Mouse (Mus musculus) left cerebral cortex, postnatal 14 days (tissue): Measurements from ENCODE around the gene Krtap6-2. TPM values are rescaled to one million over a fixed set of nuclear protein-coding genes. Genes with fewer than 3 reads are reported as not detected.

Source experiments
- DNase-seq, 2 experiments: peaks; one replicate each; pipeline ENCODE4 v3.0.0; 2021 to 2022; ENCODE audit warnings: low spot score in 2 of 2, mixed read lengths in 1 of 2
- intact Hi-C: fragments of 180-260 bp; cut with DNase I; formaldehyde crosslinking; loops from one replicate; pipeline ENCODE4 v1.15.1; 2025
- long read RNA-seq, 2 experiments: library from polyadenylated mRNA; stranded (forward); transcript quantifications; one replicate each; pipeline ENCODE4 v2.0.0; 2021
- total RNA-seq, 2 experiments: library from RNA; stranded (reverse); gene quantifications; 2 replicates each; pipeline ENCODE4 v1.2.3; 2021

The Krtap6-2 gene
- not detected for total RNA-seq
- long read RNA-seq, experiment 1, result 0 reads
- long read RNA-seq, experiment 2, result 0 reads

DNA sequence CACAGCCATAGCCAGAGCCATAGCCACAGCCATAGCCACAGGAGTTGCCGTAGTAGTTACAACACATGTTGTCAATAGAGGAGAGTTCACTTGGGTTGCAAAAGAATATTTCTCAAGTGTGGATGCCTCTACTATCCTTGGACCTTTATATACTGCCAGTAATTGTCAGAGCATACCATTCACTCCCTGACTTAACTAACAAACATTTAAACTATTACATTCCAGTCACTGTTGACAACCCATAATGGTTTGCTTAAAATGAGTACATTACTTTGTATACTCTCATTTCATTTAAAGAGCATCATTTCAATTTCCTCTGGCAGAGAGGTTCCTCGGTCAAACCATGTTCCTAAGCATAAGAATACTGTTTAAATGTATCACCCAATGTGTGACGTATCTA, at the start of gene Krtap6-2:
TSS of gene Krtap6-2 (minus strand) at position 101 of the 400 bp plus-strand sequence.
- no peak for DNase-seq
- intact Hi-C loops, result no loop called here

DNA sequence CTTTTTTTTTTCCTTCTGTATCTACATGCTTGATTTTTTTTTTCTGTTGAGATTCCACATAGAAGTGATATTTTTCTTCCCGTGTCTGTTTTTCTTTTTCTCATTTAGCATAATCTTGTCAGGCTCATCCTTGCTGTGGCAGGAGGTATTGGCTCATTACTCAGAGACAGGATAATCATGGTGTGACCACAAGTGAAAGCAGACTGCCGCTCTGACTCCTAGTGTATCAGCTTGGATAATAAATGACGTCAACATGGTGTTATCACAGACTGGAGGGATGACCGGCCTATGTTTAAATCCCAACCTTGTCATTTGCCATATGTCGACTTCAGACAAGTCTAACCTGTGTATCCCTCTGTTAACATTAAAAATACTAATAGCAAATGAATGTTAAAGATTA, 41.3 kb upstream of the Krtap6-2 start:
- intact Hi-C loops, result no loop called here
- DNase-seq, result no peak

DNA sequence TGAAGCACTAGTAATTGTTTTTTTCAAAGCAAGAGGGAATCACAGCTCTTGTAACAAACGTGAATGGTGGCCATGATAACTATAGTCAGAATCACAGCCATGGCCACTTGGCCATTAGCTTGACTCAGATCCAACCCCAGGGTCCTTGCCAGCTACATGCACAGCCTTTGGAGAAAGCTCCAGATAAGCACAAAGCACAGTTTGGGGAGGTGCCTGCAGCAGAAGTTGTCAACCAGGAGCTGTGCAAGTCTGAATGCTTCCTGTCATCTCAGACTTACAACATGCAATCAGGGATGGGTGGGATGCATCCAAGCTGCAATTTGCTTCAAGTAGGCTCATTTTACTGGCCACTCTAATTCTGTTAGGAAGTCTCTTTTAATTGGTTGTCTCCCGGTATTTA, 9.7 kb upstream of the Krtap6-2 start:
- intact Hi-C loops, result no loop called here
- no peak for DNase-seq

DNA sequence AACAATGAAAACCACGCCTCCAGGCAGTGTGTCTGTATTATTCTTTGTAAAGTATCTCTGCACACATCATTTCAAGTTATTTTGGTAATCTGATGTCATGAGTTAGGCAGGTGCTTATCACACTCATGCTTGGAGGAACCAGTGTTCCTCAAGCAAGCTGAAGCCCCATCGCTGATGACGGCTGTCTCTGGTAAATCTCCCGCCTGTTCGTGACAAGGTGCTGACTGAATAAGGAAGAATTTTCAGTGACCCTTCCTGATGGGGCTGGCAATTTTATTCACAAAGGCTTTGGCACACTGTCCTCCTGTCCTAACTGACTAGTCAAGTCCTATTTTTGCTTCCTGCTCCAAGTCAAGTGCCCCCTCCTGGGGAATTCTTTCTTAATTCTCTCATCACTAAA, 5.4 kb upstream of the Krtap6-2 start:
- intact Hi-C loops, result no loop called here
- no peak for DNase-seq

DNA sequence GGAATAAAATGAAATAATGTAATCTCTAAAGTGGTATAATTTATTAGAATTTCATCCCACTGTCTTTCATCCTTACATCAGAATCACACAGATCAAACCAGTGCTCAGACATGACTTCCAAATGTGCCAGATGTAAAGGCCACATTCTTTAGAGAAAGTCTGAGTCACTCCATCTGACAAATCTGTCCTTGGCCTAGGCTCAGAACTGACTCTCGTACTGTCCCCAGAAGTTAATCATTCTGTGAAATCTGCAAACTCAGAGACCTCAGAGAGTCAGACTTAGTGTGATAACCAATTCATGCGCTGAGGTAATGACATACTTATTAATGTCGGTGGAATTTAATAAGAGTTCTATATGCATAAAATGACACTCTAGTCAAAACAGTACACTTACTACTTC, 3.6 kb downstream of the Krtap6-2 start:
- DNase-seq, result no peak
- intact Hi-C loops, result no loop called here

DNA sequence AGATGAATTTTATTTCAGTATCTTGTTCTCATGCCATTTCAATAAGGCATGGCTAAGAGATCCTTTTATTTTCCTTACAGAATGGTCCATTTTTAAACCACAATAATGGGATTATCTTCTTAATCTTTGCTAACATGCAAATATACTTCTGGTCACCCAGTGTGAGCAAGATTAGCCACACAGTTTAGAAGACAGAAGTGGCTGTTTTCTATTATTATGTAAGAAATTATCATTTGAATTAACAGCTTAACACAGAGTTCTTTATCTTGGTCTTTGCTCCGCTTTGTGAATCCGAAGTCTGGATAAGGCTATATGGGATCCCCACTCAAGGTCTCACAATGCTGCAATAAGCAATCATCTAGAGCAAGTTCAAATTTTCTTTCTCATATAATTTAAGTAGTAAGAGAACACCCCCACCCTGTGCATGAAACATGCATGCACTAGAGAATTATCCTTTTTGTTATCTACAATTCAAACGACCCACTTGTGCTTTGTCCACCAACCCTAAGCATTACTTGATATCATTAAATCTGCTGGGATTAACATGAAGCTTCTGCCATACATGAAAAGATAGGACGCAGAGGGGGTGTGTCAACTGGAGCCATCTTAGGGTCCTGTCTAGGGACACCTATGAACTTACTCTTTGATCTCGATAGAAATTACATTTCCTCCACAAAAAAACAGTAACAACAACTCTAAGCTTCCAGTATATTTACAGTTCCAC, 9.4 kb downstream of the Krtap6-2 start:
- DNase-seq, result no peak
- intact Hi-C loops, result no loop called here

DNA sequence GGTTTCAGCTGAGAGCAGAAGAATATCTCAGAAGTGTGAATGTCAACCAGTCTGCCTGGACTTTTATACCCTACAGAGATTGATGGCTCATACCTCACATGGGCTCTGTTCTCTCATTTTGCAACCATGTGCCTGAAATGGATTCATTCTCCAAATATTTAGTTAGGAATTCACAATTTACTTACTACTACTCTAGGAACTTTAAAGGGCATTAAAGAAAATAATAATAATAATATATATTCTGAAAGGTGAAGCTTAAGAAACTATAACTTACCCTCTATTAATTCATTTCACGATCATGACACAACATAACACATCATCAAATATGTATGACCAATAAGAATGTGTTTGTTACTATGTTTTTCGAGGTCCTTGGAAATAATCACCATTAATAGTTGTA, 16.1 kb downstream of the Krtap6-2 start, which contains the start of gene Krtap21-1:
TSS of gene Krtap21-1 (minus strand) at position 101 of the 400 bp plus-strand sequence.
- no peak for DNase-seq
- intact Hi-C loops, result no loop called here

DNA sequence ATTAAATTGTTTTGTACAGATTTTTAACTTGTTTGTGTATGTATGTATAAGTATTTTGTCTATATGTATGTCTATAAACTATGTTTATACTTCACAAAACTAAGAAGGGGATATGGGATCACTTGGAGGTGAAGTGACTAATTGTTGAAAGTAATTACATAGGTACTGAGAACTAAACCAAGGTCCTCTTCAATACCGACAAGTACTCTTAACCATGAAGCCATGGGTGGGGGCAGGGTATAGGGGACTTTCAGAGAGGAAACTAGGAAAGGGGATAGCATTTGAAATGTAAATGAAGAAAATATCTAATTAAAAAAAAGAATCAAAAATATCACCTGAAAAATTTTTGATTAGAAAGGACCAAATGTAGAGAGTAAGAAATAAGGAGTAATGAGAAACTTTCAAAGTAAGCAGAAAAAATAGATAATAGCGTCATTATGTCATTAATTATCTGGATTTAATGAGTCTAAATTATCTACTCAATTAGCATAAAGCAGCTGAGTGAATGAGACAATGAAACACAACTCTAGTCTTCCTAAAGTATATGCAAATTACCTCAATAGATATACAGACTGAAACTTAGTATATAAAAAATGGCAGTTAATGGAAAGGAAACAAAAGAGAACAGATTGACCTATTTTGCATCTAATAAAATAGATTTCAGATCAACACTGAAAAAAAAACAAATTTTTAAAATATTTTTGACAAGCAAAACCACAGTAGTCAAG, 47.0 kb downstream of the Krtap6-2 start:
- intact Hi-C loops, result no loop called here
- DNase-seq, result no peak

Other genes starting within 250 kb of the Krtap6-2 start
- gene 1110057P08Rik, start 245.4 kb downstream of the Krtap6-2 start, total RNA-seq, result not detected
- gene Krtap20-2, start 214.2 kb downstream of the Krtap6-2 start, total RNA-seq, result not detected
- gene Krtap21-1, start 16.2 kb downstream of the Krtap6-2 start, total RNA-seq, result not detected
- gene Krtap8-1, start 67.8 kb upstream of the Krtap6-2 start, total RNA-seq, result not detected
- not detected for gene Krtap7-1, start 88.2 kb upstream of the Krtap6-2 start, total RNA-seq
- gene Krtap11-1, start 151.1 kb upstream of the Krtap6-2 start, total RNA-seq, result not detected